Mouse (Mus musculus) right cerebral cortex, postnatal 4 days (tissue): ENCODE measurements around the gene Chchd1.
"Not testable (repeated sequence)": the region's sequence is repeated elsewhere in the genome, so short reads cannot be mapped to it uniquely, and the experiment has no call there.

Experiments used
- DNase-seq: peaks from one replicate; pipeline ENCODE4 v3.0.0-alpha.2; 2022

Gene Chchd1

DNA sequence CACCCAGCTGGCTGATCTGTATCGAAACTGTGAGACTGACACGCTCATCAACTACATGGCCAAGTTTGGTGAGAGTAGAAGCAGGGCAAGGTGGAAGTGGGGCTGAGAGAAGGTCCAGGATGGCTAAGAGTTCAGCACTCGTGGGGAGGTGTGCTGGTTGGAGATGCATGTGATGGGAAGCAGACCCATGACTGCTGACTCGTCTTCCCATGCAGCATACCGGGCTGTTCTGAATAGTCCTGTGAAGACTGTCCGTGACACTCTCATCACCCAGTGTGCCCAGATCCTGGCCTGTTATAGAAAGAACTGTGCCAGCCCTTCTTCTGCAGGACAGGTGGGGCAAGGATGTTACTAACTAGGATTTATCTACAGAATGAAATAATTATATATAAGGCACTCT is 11.0 kb upstream of the Chchd1 start:
- no peak for DNase-seq

DNA sequence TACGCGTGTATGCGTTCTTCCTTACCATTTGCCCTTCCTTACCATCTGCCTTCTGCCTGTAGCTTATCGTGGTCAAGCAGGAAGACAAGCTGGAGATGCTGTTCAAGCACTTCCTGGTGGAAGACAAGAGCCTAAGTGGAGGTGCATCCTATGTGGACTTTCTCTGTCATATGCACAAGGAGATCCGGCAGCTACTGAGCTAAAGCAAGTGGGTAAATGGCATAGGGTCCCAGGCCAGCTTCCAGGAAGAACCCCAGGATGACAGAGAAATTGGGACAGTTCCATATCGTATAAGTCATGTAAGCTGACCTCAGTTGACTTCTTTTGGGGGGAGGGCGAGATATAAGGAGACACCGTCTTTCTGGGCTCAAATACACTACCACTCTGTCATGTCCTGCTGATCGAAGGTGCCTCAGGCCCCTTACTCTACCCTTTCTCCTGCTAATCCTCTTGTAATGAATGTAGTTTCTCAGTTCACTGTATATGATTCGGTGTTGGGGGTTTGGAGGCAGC is 9.2 kb upstream of the Chchd1 start:
- DNase-seq = no peak

DNA sequence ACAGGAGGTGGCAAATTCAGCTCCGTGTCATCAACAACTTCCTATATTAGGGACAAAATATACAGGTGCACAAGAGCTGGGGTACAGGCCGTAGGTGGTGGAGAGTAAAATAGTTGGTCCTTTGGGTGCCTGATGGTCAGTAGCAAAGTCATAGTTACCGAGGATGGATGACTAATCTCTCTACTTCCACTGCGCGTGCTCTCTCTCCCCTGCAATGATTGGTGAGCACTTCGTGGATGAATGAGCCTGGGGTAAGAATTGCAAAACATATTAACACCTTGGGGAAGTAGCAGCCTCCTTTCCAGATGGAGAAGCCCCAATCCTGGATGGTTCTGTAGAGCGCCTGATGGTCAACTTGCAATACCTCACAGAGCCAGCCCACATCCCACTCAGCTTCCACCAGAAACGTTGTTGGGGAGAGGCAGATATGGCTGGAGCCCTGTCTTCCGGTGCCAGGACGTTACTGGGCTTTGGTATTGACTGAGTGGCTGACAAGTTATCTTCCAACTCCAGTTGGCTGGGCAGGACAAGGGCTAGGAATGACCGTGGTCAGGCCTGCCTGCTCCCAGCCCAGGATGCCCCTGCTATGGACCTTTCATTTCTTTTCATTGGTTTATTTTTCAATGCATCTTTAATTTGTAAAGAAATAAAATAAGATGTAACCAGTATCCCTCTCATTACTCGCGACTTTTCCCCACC is 8.5 kb upstream of the Chchd1 start:
- DNase-seq = no peak

DNA sequence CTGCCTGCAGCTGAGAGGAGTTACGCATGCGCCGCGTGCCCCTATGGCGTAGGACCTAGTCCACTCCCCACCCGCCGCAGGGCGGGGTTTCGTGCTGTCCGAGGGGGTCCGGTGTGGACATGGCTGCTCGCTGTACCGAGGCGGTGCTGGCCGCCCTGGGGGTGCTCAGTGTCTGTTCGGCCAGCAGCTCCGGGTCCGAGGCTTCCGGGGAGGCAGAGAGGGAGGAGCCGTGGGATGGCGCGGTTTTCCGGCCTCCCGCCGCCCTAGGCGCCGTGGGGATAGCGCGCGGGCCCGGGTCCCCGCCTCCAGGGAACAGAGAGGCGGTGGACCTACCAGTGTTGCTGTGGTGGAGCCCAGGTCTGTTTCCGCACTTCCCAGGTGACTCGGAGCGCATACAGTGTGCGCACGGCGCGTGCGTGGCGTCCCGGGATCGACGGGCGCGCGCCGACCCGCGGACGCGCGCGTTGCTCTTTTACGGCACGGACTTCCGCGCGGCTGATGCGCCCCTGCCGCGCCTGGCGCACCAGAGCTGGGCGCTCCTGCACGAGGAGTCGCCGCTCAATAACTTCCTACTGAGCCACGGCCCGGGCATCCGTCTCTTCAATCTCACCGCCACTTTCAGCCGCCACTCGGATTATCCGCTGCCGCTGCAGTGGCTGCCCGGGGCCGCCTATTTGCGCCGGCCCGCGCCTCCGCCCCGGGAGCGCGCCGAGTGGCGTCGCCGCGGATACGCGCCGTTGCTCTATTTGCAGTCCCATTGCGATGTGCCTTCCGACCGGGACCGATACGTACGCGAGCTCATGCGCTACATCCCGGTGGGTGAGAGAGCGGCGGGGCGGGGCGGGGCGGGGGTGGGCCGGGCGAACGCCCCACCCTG is 7.7 kb upstream of the Chchd1 start, which contains the start of gene Fut11:
Fut11 (plus strand) TSS at position 85 of the 877 bp plus-strand sequence.
- peak; percentile 89 for DNase-seq

DNA sequence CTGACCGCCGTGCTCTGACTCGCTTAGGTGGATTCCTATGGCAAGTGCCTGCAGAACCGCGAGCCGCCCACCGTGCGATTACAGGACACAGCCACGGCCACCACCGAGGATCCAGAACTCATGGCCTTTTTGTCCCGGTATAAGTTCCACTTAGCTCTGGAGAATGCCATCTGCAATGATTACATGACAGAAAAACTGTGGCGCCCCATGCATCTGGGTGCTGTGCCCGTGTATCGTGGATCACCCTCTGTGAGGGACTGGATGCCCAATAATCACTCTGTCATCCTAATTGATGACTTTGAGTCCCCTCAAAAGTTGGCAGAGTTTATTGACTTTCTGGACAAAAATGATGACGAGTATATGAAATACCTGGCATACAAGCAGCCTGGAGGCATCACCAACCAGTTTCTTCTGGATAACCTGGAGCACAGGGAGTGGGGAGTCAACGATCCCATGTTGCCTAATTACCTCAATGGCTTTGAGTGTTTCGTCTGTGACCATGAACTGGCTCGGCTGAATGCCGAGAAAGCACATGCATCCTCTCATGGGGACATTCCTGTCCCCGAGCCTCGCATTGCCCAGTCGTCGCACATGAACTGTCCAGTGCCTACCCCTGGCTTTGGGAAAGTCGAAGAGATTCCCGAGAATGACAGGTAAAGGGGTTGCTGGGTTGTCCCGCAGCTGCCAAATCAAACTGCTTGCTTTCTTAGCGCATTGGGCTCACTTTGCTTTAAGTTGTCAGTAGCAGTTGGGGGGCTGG is 6.9 kb upstream of the Chchd1 start:
- DNase-seq = no peak

DNA sequence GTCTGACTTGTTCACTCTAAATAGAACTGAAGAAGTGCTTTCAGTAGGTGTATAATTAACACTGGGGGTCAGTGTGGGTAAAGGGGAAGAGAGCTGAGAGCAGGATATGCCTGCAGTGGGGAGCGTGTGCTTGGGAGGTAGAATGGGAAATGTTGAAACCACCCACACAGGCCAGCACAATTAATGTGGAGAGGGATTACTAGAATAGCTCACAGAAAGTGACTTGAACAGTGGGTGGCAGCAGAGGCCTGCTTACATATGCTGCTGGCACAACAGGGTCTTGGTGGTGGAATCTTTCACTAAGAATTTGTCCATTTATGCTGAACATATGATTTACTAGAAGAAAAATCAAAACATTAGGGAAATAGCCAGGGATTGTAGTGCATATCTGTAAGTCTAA is 5.8 kb upstream of the Chchd1 start:
- no peak for DNase-seq

DNA sequence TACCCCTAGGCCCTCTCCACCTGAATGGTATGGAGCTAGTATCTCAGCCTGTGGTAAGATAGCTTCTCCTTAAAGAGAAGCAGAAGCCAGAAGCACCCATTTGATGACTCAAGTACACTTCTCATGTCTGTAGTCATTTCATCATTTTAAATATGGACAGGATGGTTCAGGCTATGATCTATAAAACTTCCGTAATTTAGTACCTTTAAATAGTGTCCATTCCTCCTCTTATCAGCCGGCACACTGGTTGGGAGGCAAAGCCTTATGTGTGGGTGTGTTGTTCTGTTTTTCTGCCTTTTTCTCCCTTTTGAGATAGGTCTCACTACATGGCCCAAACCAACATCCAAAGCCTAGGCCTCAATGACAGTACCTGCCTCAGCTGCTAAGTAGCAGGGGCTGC is 4.3 kb upstream of the Chchd1 start:
- no peak for DNase-seq

DNA sequence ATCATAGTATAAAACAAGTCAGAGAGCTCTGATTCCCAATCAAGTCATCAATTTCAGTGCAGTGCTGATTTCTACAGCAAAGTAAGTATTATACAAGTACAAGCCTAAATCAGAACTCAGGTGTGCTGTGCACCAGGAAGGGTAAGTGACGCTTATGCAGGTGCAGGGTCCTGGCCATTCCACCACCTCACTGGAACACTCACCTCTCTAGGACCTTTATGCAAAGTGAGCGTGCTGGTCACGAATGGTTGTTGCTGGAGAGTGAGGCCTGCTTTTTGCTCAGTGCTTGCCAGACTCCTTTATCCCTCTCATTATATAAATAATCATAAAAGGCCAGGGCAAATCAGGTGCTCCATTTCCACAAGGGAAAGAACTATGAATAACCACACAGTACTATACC is 2.4 kb upstream of the Chchd1 start:
- DNase-seq = no peak

DNA sequence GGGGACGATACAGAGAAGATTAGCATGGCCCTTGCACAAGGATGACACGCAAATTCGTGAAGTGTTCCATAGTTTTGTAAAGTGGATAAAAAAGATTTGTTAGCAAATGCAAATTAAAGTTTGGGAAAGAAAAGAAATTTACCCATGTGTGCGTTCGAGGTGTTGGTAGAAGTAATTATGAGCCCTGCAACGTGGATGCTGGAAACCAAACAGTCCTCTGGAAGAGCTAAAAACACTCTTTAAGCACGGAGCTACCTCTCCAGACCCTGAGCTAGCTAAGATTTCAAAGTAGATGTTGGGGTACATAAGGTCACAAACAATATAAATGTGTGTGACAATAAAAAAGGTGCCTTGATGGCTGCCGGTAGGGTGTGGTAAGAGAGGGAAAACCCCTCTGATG is 1.3 kb upstream of the Chchd1 start:
- DNase-seq = no peak

DNA sequence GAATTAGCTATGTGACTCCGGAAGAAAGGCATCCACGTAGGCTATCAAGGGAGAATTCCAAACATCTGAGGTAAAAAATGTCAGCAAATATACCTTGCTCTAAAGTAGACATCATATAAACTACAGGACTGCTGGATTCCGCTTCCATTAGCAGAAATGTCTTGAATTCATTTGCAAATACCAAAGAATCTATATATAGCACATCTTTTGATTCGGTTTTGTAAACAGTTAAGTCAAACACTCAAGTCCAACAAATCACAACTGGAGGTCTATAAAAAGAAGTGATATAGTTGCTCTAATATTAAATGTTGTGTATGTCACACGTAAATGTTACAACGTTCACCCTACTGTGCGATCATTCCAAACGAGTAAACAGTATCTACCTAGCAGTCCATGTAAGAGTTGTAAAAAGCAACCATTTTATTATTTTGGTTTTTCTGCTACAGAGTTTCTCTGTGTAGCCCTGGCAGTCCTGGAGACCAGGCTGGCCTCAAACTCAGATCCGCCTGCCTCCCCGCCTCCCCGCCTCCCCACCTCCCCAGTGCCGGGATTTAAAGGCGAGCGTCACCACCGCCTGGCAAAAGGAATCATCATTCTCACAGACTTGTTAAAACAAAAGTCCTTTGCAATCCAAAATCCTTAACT is 588 bp upstream of the Chchd1 start:
- DNase-seq = no peak

DNA sequence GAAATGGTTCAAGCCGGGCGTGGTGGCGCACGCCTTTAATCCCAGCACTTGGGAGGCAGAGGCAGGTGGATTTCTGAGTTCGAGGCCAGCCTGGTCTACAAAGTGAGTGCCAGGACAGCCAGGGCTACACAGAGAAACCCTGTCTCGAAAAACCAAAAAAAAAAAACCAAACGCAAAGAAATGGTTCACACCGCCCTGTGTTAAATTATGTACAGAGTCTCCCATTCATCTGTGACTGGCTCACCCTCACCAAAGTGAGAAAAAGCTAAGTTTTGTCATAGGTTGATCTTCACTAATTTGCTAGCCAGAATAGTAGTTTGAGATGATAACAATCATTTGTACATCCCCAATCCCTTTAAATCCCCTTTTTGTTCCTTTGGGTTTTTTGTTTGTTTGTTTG is 655 bp downstream of the Chchd1 start:
- not testable (repeated sequence) for DNase-seq

DNA sequence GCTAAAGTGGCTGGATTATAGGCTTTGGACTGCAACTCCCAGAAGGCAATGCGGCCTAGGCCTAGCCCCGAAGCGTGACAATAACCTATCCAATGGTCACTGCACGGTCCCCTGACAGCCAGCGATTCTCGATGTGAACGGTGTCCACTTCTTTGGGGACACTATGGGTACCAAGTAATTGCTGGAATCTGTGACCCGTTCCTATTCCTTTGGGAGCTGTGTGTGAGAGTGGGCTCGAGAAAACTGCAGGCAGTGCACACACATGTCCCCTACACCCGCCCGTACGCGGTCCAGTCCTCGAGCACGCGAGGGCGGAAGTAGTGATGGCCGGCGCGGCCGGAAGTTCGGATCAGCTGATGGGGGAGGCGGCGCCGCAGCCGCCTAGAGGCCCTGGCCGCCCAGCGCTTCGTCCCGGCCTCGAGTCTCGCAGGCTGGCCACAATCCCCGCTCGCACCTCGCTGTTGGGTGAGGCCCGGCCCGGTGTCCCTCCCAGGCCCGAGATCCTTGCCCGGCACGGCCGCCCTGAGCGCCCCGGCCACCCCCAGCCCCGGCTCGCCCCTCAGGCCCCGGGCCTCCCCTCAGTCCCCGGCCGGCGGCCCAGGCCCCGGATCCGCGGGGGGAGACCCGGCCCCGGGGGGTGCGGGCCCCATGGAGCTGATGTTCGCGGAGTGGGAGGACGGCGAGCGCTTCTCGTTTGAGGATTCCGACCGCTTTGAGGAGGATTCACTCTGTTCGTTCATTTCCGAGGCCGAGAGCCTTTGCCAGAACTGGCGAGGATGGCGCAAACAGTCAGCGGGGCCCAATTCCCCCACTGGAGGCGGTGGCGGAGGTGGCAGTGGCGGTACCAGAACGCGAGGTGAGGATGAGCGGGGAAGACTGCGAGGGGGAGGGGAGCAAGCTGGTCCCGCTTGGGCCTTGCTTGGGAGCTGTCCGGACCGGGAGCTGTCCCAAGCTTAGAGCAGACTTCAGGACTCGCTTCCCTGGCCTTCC is 4.7 kb downstream of the Chchd1 start, which contains the start of gene Zswim8:
Zswim8 (plus strand) TSS at position 352 of the 990 bp plus-strand sequence.
- DNase-seq = peak; percentile 86

DNA sequence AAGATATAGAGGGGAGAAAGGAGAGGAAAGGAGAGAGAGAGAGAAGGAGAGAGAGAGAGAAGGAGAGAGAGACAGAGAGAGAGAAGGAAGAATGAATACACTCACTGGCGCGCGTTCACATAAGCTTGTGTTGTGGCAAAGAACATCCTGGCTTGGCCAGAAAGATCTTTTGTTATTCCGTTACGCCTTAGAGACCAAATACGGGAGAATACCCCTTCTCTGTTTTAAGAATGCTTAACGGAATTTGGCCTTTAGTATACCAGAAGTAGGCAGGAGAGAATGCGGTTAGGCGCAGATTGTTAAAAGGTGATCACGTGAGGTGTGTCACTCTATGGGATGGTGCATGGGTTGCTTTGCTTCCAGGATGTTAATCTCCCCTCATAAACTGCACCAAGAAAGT is 5.4 kb downstream of the Chchd1 start:
- no peak for DNase-seq

DNA sequence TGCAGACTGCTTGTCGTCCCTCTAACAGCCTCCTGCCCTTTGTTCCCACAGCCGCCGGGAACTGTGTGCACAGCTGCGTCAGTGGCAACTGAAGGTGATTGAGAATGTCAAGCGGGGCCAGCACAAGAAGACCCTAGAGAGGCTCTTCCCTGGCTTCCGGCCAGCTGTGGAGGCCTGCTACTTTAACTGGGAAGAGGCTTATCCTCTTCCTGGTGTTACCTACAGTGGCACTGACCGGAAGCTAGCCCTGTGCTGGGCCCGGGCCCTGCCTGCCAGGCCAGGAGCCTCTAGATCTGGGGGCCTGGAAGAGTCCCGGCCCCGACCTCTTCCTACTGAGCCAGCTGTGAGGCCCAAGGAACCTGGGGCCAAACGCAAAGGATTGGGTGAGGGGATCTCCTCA is 11.0 kb downstream of the Chchd1 start:
- no peak for DNase-seq

DNA sequence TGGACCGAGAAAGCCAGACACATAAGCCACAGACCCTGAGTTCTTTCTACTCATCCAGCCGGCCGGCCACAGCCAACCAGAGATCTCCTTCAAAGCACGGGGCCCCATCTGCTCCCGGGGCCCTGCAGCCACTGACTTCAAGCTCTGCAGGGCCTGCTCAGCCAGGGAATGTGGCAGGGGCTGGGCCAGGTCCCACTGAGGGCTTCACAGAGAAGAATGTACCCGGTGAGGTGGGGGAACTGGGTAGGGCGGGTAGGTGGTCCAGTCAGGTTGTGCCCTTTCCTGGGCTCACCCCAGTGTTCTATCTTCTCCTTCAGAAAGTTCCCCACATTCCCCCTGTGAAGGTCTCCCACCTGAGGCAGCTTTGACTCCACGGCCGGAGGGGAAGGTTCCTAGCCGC is 15.6 kb downstream of the Chchd1 start:
- no peak for DNase-seq

DNA sequence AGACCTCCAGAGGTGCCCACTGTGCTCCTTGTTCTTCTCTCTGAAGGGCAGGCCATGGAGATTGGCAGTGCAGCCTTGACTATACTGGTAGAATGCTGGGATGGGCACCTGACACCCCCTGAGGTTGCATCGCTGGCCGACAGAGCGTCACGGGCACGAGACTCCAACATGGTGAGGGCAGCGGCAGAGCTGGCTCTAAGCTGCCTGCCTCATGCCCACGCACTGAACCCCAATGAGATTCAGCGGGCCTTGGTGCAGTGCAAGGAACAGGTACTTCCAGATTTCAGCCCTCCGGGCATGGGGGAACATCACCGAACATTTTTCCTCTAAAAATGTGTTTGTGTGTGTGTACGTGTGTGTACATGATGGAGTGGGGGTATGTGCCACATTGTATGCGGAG is 17.0 kb downstream of the Chchd1 start:
- DNase-seq = no peak

DNA sequence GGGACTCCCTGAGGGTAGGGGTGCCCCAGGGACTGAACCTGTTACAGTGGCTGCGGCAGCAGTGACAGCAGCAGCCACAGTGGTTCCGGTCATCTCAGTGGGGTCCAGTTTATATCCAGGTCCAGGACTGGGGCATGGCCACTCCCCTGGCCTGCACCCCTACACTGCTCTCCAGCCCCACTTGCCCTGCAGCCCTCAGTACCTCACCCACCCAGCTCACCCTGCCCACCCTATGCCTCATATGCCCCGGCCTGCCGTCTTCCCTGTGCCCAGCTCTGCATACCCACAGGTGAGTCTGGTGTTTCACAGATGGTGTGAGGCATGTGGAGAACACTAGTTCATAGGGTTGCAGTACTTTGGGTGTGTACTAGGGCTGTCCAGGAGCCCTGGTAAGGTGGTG is 18.6 kb downstream of the Chchd1 start:
- no peak for DNase-seq

DNA sequence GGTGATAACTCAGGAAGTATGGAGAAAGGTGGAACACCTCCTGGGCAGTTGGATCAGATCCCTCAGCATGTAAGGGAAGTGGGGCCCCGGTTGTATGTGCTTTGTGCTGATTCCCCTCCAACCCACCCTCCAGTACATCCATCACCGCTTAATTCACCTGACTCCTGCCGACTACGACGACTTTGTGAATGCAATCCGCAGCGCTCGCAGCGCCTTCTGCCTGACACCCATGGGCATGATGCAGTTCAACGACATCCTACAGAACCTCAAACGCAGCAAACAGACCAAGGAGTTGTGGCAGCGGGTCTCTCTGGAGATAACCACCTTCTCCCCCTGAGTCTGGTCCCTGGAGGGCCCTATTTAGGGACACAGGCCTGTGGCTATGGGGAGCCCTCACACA is 20.2 kb downstream of the Chchd1 start:
- DNase-seq = no peak

DNA sequence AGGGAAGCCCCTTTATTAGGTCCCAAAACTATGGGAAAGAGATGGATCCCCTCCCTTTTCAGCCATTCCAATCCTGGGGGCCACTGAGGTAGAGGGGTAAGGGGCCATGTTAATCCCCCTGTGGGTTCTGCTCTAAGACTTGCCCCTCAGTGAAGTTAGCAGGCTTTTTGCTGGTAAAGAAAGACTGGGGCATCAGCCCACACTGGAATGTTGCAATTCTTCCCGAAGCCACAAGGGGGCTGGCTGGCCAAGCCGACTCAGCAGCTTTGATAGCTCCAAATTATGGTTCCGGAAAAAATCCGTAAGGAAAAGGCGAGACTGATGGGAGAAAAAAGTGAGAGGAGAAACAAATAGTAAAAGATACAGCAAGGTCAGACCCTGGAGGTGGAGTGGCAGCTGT is 21.2 kb downstream of the Chchd1 start:
- DNase-seq = peak; percentile 76

DNA sequence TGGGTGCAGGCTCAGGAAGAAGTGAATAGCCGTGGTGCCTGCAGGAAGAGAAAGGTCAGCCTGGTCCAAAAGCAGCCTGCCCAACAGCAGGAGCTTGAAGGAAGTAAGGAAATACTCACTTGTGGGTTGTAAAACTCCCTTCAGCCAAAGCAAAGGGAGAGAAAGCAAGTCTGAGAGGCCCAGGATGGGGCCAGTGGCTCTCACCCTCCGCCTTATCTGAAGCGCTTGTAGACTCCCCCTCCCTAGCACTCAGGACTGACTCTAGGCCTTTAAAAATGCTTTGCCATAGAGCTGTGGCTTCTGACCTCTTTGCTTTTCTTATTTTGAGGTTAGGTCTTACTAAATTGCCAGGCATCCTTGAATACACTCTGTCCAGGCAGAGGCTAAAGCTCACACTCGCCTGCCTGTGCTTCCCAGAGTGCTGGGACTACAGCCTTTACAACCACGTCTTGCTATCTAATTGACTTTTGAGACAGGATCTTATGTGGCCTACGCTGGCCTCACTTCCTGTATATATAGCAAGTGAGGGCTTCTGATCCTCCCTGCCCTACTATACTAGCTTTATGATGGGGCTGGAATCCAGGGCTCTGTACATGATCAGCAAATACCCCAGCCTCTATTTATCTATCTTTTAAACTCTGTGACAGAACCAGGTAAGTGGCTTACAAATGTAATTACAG is 23.0 kb downstream of the Chchd1 start:
- no peak for DNase-seq

DNA sequence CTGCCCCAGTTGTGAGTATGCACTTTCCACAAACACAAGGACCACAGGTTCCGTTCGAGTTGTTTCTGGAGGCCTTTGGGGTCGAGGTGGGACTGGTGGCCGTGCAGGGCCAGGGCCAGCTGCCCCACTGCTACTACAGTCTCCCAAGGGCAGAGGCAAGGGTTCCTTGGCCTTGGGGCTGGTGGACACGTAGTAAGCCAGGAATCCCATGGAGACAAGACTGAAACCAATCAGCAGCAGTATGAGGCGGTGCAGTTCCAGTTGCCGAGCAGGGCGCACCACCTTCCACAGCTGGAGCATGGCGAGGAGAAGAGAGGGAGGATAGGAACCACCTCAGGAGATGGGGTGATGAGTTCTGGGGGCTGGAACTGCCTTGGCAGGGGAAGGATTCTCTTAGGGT is 27.1 kb downstream of the Chchd1 start:
- DNase-seq = no peak
